Mouse (Mus musculus) intestine, postnatal 0 days (tissue): ENCODE results near the gene Ak5. TPM values are rescaled to one million over a fixed set of nuclear protein-coding genes. Genes with fewer than 3 reads are reported as not detected.

Source experiments
- ATAC-seq: fragments of 200-750 bp; cut with Nextera tagmentation; 2 replicates; pipeline ENCODE4 v1.8.0; 2017; ENCODE audit warnings: mild to moderate bottlenecking, moderate TSS enrichment, moderate library complexity
- H3K27ac ChIP-seq: fragments of 300-500 bp; sonication (generic); 2 replicates; pipeline ENCODE4 v1.5.1; 2014; ENCODE audit warnings: mild to moderate bottlenecking, low read depth, low read length, moderate library complexity
- H3K27me3 ChIP-seq: fragments of 300-500 bp; sonication (generic); replicated peaks from 2 replicates; pipeline ENCODE4 v1.6.1; 2014; ENCODE audit warnings: low read length, mixed read lengths; ENCODE audit not compliant: control insufficient read depth, insufficient read depth
- H3K36me3 ChIP-seq: fragments of 300-500 bp; sonication (generic); 2 replicates; pipeline ENCODE4 v1.6.1; 2014; ENCODE audit warnings: mild to moderate bottlenecking, moderate library complexity; ENCODE audit not compliant: control insufficient read depth, insufficient read depth
- H3K4me1 ChIP-seq: fragments of 300-500 bp; sonication (generic); replicated peaks from 2 replicates; pipeline ENCODE4 v1.6.1; 2014; ENCODE audit warnings: antibody characterized with exemption, low read length, mixed read lengths; ENCODE audit not compliant: control insufficient read depth, insufficient read depth
- H3K4me2 ChIP-seq: fragments of 300-500 bp; sonication (generic); replicated peaks from 2 replicates; pipeline ENCODE4 v1.6.1; 2014; ENCODE audit warnings: low read depth, mild to moderate bottlenecking, moderate library complexity
- H3K4me3 ChIP-seq: fragments of 300-500 bp; sonication (generic); 2 replicates; pipeline ENCODE4 v1.5.1; 2014; ENCODE audit warnings: low read depth, low read length
- H3K9ac ChIP-seq: fragments of 300-500 bp; sonication (generic); 2 replicates; pipeline ENCODE4 v1.6.1; 2014; ENCODE audit warnings: mild to moderate bottlenecking, low read depth, low read length
- H3K9me3 ChIP-seq: fragments of 300-500 bp; sonication (generic); 2 replicates; pipeline ENCODE4 v1.6.1; 2016; ENCODE audit warnings: mixed run types; ENCODE audit not compliant: control insufficient read depth
- CTCF ChIP-seq: sonication (generic); IDR thresholded peaks from 2 replicates; pipeline ENCODE4 v1.5.1; 2016; ENCODE audit warnings: low read depth, mild to moderate bottlenecking, control low read depth, antibody characterized with exemption, moderate library complexity
- WGBS: fragments of 180-500 bp; shearing (Covaris S2); extraction: QIAGEN DNeasy Blood & Tissue Kit; methylation state at CpG from one replicate; pipeline ENCODE4 v1.1.7; 2014; 5-methylcytosine and 5-hydroxymethylcytosine counted together
- polyA plus RNA-seq: library from polyadenylated mRNA; unstranded; fragments of >200 nt; fragmentation: Nextera tagmentation; extraction: Ambion mirVana; gene quantifications from 2 replicates; pipeline ENCODE4 v1.2.1, GENCODE M21; 2015

The Ak5 gene
- polyA plus RNA-seq, 1 experiment from 2014 or later, result 0.33 TPM

DNA sequence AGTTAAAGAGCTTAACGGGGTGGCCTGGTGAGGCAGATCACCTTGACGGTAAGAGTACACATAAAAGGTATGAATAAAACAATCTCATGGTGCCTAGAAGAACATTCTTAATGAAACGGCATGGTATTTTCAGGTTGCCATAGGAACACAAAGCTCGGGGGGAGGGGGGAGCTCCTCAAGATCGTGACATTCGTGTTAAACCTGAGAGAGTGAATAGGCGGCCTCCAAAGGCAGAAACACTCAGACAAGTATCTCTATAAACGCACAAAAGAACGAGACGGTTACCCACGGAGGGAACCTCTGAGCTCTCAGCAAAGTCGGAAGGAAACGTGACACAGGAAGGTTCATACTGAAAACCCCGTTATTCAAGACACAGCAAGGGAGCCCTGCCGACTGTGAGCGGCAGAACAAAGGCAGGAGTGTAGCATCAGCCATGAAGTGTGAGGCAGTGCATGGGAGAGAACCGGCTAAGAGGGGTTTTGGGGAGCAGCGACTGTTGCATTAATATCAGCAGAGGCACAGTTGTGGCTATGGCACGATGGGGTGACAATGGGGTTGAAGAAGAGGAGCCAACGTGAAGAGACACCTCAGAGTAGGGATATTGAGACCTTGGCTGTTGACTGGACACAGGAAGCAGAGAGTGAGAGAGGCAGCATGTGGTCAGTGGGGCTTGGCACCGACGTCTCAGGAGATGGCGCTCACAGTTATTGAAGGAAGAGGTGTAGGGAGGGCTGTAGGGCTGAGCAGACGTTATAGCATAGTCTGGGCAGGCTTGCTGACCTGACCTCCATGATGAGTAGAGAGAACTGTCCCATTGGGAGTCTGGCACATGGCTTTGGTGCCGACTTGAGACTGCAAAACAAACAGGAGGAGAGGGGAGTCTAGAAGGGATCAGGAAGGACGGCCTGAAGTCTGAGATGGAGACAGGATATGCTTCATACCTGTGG lies 89.6 kb downstream of the Ak5 start:
- TF ChIP-seq CTCF, result no peak
- no peak for ATAC-seq
- no peak overlapping the region for H3K9ac ChIP-seq
- WGBS, result 79% methylated on average over 26 of the region's 26 CpGs
- no peaks in the 10 kb centered on the region for H3K9me3 ChIP-seq
- no peak overlapping the region for H3K4me3 ChIP-seq
- no peaks in the 10 kb centered on the region for H3K27me3 ChIP-seq
- no peaks in the 10 kb centered on the region for H3K36me3 ChIP-seq
- no peaks in the 10 kb centered on the region for H3K4me1 ChIP-seq
- no peak overlapping the region for H3K27ac ChIP-seq
- no peak overlapping the region for H3K4me2 ChIP-seq

- TF ChIP-seq CTCF, result no peak
- Histone ChIP-seq H3K4me1 (no peaks in the 10 kb centered on the region), H3K36me3 (no peaks in the 10 kb centered on the region), H3K27ac (no peak overlapping the region), H3K27me3 (no peaks in the 10 kb centered on the region), H3K9me3 (no peaks in the 10 kb centered on the region), H3K4me2 (no peak overlapping the region), H3K4me3 (no peak overlapping the region), H3K9ac (no peak overlapping the region)
- ATAC-seq, result no peak
- 89% methylated on average over 7 of the region's 7 CpGs for WGBS
Measured at GRCm38 (mm10) chr3:152577763-152578162, 90.4 kb downstream of the Ak5 start.

DNA sequence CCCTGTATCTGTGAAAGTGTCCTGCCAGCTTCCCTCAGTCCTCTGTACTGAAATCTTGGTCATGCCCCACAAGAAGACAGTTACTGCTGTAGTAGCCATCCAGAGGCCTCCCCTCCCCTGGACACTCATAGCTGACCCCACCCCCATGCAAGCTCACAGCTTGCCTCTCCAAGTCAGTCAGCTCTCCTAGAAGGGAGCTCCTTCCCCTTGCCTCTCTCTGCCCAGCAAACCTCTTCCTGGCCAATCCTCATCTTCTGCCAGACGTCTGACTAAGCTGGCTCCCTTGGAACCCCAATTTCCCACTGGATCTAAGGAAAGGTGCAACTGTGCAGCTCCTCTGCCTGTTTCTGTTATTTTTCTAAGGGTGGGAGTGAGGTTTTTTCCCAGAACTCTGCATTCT lies 90.9 kb downstream of the Ak5 start:
- WGBS, result 36% methylated on average over 1 of the region's 1 CpGs
- Histone ChIP-seq H3K4me2 (no peak overlapping the region), H3K27ac (no peak overlapping the region), H3K9me3 (no peaks in the 10 kb centered on the region), H3K36me3 (no peaks in the 10 kb centered on the region), H3K27me3 (no peaks in the 10 kb centered on the region), H3K4me1 (no peaks in the 10 kb centered on the region), H3K4me3 (no peak overlapping the region), H3K9ac (no peak overlapping the region)
- no peak for ATAC-seq
- TF ChIP-seq CTCF, result no peak

DNA sequence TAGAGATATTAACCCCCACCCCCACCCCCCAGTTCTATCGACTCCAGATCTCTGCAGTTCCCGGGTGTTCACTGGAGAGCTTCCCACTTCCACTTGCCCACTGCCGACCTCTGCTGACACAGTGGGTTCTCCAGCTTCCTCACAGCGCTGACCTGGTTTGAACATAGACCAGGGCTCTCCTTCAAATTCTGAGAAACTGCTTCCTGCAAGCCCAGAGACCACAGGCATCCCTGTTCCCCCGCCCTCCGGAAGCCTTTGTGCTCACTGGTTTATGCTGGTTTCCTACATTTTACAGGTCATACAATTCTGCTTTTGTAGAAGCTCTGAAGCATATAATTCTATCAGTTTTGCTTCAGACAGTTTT lies 98.9 kb downstream of the Ak5 start:
- Histone ChIP-seq H3K4me2 (no peak overlapping the region), H3K27ac (no peak overlapping the region), H3K27me3 (no peaks in the 10 kb centered on the region), H3K9ac (no peak overlapping the region), H3K9me3 (no peaks in the 10 kb centered on the region), H3K4me3 (no peak overlapping the region), H3K4me1 (0 out of 2 replicates have a peak, but pooled peaks cover 6% of the 10 kb centered on the region), H3K36me3 (no peaks in the 10 kb centered on the region)
- no peak for TF ChIP-seq CTCF
- WGBS, result 23% methylated on average over 6 of the region's 6 CpGs
- ATAC-seq, result no peak

DNA sequence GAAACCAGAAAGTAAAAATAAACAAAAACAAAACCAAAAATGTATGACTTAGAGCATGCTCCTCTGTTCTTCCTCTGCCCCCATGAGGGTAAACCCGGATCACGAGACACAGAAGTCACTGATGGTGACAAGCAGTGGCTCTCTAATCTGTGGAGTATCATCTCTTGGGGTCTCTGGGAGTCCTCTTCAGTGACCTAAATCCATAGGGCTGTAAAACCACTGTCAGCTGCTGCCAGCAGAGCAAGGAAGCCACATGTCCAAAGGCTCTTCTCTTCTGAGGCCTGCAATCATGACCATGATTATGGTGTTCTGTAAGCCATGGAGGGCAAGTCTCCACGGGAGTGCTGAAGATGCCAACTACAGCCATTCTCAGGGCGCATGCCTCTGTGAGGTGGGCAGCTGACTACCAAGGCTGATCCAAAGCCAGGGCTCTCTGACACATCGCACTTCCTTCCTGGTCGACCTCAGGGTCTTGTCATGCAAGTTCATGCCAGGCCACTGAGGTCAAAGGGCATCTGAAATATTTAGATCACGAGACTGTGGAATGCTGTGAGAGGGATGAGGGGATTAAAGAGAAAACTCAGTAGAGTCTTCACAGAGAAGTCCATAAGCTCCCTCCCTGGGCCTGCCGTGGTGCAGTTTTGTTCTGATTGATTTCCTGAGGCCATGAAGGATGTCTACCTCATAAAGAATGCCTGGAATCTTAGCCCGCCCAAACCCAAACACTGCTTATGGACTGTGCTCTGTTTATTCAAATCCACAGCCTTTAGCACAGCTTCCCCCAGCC lies 99.5 kb downstream of the Ak5 start:
- no peak for ATAC-seq
- Histone ChIP-seq H3K9me3 (no peaks in the 10 kb centered on the region), H3K27ac (no peak overlapping the region), H3K4me1 (0 out of 2 replicates have a peak, but pooled peaks cover 6% of the 10 kb centered on the region), H3K4me3 (no peak overlapping the region), H3K9ac (no peak overlapping the region), H3K36me3 (no peaks in the 10 kb centered on the region), H3K4me2 (no peak overlapping the region), H3K27me3 (no peaks in the 10 kb centered on the region)
- no peak for TF ChIP-seq CTCF
- 48% methylated on average over 9 of the region's 9 CpGs for WGBS

- H3K4me1 ChIP-seq, result 0 out of 2 replicates have a peak, but pooled peaks cover 6% of the 10 kb centered on the region
- H3K9me3 ChIP-seq, result no peaks in the 10 kb centered on the region
- H3K36me3 ChIP-seq, result no peaks in the 10 kb centered on the region
- no peak overlapping the region for H3K4me2 ChIP-seq
- no peak overlapping the region for H3K9ac ChIP-seq
- ATAC-seq, result no peak
- no peak for TF ChIP-seq CTCF
- WGBS, result 62% methylated on average over 6 of the region's 6 CpGs
- no peaks in the 10 kb centered on the region for H3K27me3 ChIP-seq
- H3K27ac ChIP-seq, result no peak overlapping the region
- H3K4me3 ChIP-seq, result no peak overlapping the region
Measured at GRCm38 (mm10) chr3:152564516-152565113, 103.5 kb downstream of the Ak5 start.
